In the genomic region with DNA sequence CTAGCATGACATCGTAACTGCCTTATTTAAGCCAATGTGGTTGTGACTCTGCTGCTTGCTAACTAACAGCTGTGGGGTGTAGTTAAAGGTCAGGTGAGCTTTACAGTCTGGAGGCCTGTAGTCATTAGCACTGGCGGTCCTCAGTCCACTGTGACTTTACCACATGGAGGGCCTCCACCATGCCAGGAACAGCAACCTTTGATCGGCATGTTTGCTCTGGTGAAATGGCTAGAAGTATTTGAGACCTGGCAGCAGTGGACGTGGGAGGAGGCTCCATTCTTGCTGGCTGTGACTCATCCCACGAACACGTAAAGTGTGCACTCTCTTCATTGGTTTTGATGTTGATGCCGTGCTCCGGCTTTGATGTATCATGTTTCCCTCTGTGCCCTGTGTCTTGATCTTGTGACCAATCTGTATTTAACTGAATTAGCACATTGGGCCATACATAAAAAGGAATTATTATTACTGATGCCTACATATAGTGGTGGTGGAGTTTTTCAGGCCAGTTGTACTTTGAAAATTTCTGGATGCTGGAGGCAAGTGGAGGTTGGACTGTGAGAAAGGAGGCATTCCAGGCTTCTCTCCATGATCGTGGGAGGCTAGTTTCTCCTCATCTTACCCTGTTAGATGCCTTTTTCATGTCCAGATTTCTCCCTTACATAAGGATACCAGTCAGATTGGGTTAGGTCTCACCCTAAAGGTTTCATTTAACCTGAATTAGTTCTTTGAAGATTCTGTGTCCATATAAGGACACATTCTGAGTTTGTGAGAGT, we compare ENCODE assay signal across 13 mouse cellular contexts. TPM values are rescaled to one million over a fixed set of nuclear protein-coding genes. Genes with fewer than 3 reads are reported as not detected.
DNase-seq lines count a peak whose midpoint lies in the region; ATAC-seq and TF ChIP-seq lines count a peak whose summit lies in the region.
"Had no signal": no experiment of that assay in that cellular context is flagged by ENCODE, and none has a peak within 500 bp of the region (broad histone marks: within the 10 kb centered on the region; RNA-seq: fewer than 3 reads in every experiment).

No protein-coding gene starts in this region.

- TF ChIP-seq POLR2A in myocyte (IDR thresholded peaks at IDR 0.05; ENCODE audit: insufficient read length, low read depth): peak; percentile 18

- H3K27me3 ChIP-seq in embryonic facial prominence, embryonic 15.5 days: no peaks in the 10 kb centered on the region
- no peaks in the 10 kb centered on the region for H3K27me3 ChIP-seq in embryonic facial prominence, embryonic 10.5 days (replicated peaks; ENCODE audit: low read depth, poor library complexity, severe bottlenecking)
- no peaks in the 10 kb centered on the region for H3K27me3 ChIP-seq in myocyte (ENCODE audit: control insufficient read depth, insufficient read depth, insufficient read length)
- H3K27me3 ChIP-seq: midbrain, embryonic 15.5 days had no signal

- no peak overlapping the region for H3ac ChIP-seq in myocyte (ENCODE audit: control insufficient read depth, insufficient read length)

- no peak overlapping the region for H3K9ac ChIP-seq in embryonic facial prominence, embryonic 15.5 days
- H3K9ac ChIP-seq: liver, embryonic 14.5 days; midbrain, embryonic 15.5 days had no signal

- 0 out of 2 replicates have a peak, but pooled peaks have one; percentile 24 for ATAC-seq in embryonic facial prominence, embryonic 15.5 days (ENCODE audit: insufficient number of reproducible peaks, low FRiP score, low TSS enrichment, low read depth)
- ATAC-seq: midbrain, embryonic 15.5 days had no signal

- no peak overlapping the region for H3K27ac ChIP-seq in embryonic facial prominence, embryonic 15.5 days (replicated peaks)
- H3K27ac ChIP-seq in embryonic facial prominence, embryonic 10.5 days (replicated peaks): no peak overlapping the region
- H3K27ac ChIP-seq: liver, embryonic 14.5 days; midbrain, embryonic 15.5 days had no signal

- no peak for DNase-seq in embryonic facial prominence, embryonic 10.5 days (ENCODE audit: low spot score)
- peak; percentile 31 to 58 for DNase-seq in right cerebral cortex, adult 2 months (ENCODE audit: low spot score in 2 of 2)
- no peak for DNase-seq in right cerebral cortex, postnatal 10 days (ENCODE audit: low spot score in 2 of 2)
- peak; percentile 26 for DNase-seq in induced T-regulatory cell, adult 2 months (ENCODE audit: low read depth)
- no peak for DNase-seq in layer of hippocampus, adult 11-12 months (ENCODE audit: low spot score)
- no peak for DNase-seq in layer of hippocampus, postnatal 10 days (ENCODE audit: low spot score in 2 of 2)
- DNase-seq: embryo, embryonic 11 days had no signal

- H3K9me3 ChIP-seq in embryonic facial prominence, embryonic 15.5 days (replicated peaks): no peaks in the 10 kb centered on the region
- no peaks in the 10 kb centered on the region for H3K9me3 ChIP-seq in embryonic facial prominence, embryonic 10.5 days
- H3K9me3 ChIP-seq: midbrain, embryonic 15.5 days had no signal

- no peak overlapping the region for H3K4me3 ChIP-seq in embryonic facial prominence, embryonic 15.5 days (replicated peaks)
- no peak overlapping the region for H3K4me3 ChIP-seq in embryonic facial prominence, embryonic 10.5 days
- no peak overlapping the region for H3K4me3 ChIP-seq in myocyte
- H3K4me3 ChIP-seq: midbrain, embryonic 15.5 days had no signal

- H3K4me2 ChIP-seq in embryonic facial prominence, embryonic 15.5 days (replicated peaks): no peak overlapping the region
- peak overlapping the region; percentile 72 for H3K4me2 ChIP-seq in myocyte (ENCODE audit: low read depth)
- H3K4me2 ChIP-seq: midbrain, embryonic 15.5 days had no signal

- H3K36me3 ChIP-seq in embryonic facial prominence, embryonic 15.5 days: no peaks in the 10 kb centered on the region
- no peaks in the 10 kb centered on the region for H3K36me3 ChIP-seq in embryonic facial prominence, embryonic 10.5 days (replicated peaks)
- peaks cover 5% of the 10 kb centered on the region for H3K36me3 ChIP-seq in myocyte (ENCODE audit: control insufficient read depth, insufficient read depth)
- H3K36me3 ChIP-seq: midbrain, embryonic 15.5 days had no signal

- H3K79me2 ChIP-seq in myocyte (ENCODE audit: control insufficient read depth, insufficient read depth): peaks cover 76% of the 10 kb centered on the region

- WGBS in embryonic facial prominence, embryonic 15.5 days: 61% methylated on average over 9 of the region's 9 CpGs
- 83% methylated on average over 9 of the region's 9 CpGs for WGBS in embryonic facial prominence, embryonic 10.5 days

- peaks cover 24% of the 10 kb centered on the region; the same call in 1 of the 2 replicates for H3K4me1 ChIP-seq in embryonic facial prominence, embryonic 15.5 days
- H3K4me1 ChIP-seq in embryonic facial prominence, embryonic 10.5 days: peaks cover 13% of the 10 kb centered on the region
- H3K4me1 ChIP-seq: midbrain, embryonic 15.5 days had no signal

TF ChIP-seq in myocyte, 11 proteins besides CTCF, POLR2A, EP300 and RAD21:
- TF ChIP-seq E2F4 (IDR thresholded peaks at IDR 0.05; ENCODE audit: insufficient read depth) (no peak), MYOG (IDR thresholded peaks at IDR 0.05; ENCODE audit: control insufficient read depth in 1 of 3, insufficient read depth in 1 of 3, insufficient read length in 2 of 3, low read depth in 2 of 3) (peak in 2 of 3 experiments; percentile 70 to 80), MAX (IDR thresholded peaks at IDR 0.05; ENCODE audit: low read depth) (no peak), CEBPB (IDR thresholded peaks at IDR 0.05; ENCODE audit: insufficient read depth, poor library complexity, severe bottlenecking) (no peak), TCF3 (IDR thresholded peaks at IDR 0.05; ENCODE audit: insufficient read length, low read depth) (no peak), MYOD1 (IDR thresholded peaks at IDR 0.05; ENCODE audit: control insufficient read depth in 1 of 3, insufficient read length in 2 of 3, low read depth in 2 of 3) (peak in 2 of 3 experiments; percentile 46 to 75), USF1 (IDR thresholded peaks at IDR 0.05; ENCODE audit: low read depth) (peak; percentile 12), POLR2AphosphoS2 (IDR thresholded peaks at IDR 0.05; ENCODE audit: insufficient read length, low read depth) (peak; percentile 35), SRF (IDR thresholded peaks at IDR 0.05; ENCODE audit: control insufficient read depth, insufficient read length, low read depth) (no peak), REST (IDR thresholded peaks at IDR 0.05; ENCODE audit: insufficient read depth, insufficient read length) (no peak), TCF12 (IDR thresholded peaks at IDR 0.05; ENCODE audit: insufficient read depth, poor library complexity, severe bottlenecking) (peak; percentile 43)
TF ChIP-seq in myocyte: peak in this region for 5.

RNA-seq across cellular contexts. Expression of a gene that starts 5.9 kb away (rescaled TPM):
- 0.16 and 0.39 TPM in 2 replicates for polyA plus RNA-seq in embryonic facial prominence, embryonic 15.5 days (2015; fragmentation: Nextera tagmentation; extraction: Ambion mirVana)
- polyA plus RNA-seq in embryonic facial prominence, embryonic 10.5 days (2016; fragmentation: Nextera tagmentation; extraction: Ambion mirVana): 0.14 and 0.27 TPM in 2 replicates
- polyA plus RNA-seq in myocyte (2012; fragmentation: generic; extraction: Trizol): 0.02 TPM
- total RNA-seq in layer of hippocampus, postnatal 10 days (2021): not detected
- total RNA-seq: layer of hippocampus, postnatal 25 days had no signal
- polyA plus RNA-seq: frontal cortex, adult 2 months; liver, embryonic 14.5 days; midbrain, embryonic 15.5 days had no signal

Comparison
In these comparisons a context has a peak if more than half of its experiments do, and no peak if none do; other contexts are left out.
1. DNase-seq: peak in right cerebral cortex, adult 2 months (2 of 2) and induced T-regulatory cell, adult 2 months (single experiment); none in embryonic facial prominence, embryonic 10.5 days (single experiment), right cerebral cortex, postnatal 10 days (0 of 2), layer of hippocampus, adult 11-12 months (single experiment) and layer of hippocampus, postnatal 10 days (0 of 2).